In the genomic region with DNA sequence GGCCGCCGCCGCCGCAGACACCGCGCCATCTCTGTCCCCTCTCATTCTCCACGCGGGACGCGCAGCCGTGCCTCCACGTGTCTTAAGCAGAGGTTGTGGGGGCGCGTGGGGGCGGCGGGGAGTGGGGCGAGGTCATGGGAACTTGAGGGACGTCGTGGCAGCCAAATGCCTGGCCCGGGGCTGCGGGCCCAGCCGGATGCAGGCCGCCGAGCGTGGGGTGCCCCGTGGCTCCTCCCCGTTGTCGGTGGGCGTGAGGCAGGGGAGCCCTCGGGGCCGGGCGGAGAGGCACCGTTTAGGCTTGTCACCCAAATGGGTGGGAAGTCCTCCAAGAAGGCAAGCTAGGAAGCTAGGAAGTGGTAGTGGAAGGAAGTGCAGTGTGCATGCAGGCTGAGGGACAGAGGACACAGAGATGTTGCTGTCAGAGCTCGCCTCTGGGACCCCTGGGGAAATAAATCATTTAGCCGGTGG, we compare ENCODE assay signal across 8 mouse cellular contexts. TPM values are rescaled to one million over a fixed set of nuclear protein-coding genes. Genes with fewer than 3 reads are reported as not detected.
DNase-seq lines count a peak whose midpoint lies in the region; ATAC-seq and TF ChIP-seq lines count a peak whose summit lies in the region.

No protein-coding gene starts in this region.

- peak overlapping the region; percentile 92 for H3K9ac ChIP-seq in heart, embryonic 14.5 days (ENCODE audit: low read length)
- H3K9ac ChIP-seq in liver, embryonic 13.5 days, result peak overlapping the region; percentile 93

- H3K79me2 ChIP-seq in C2C12 (ENCODE audit: control insufficient read depth, insufficient read depth), result peaks cover 43% of the 10 kb centered on the region

- TF ChIP-seq CTCF in C2C12 (IDR thresholded peaks at IDR 0.05; ENCODE audit: control insufficient read depth, insufficient read depth, insufficient read length), result no peak
- no peak for TF ChIP-seq CTCF in bone marrow macrophage, adult 2 months (IDR thresholded peaks at IDR 0.05; ENCODE audit: low read depth, low read length)
- TF ChIP-seq CTCF in testis, adult 2 months (IDR thresholded peaks at IDR 0.05; ENCODE audit: control insufficient read depth, insufficient read depth, insufficient replicate concordance, low read depth, low read length), result no peak

- 0 out of 2 replicates have a peak, but pooled peaks cover 3% of the 10 kb centered on the region for H3K9me3 ChIP-seq in erythroblast, embryonic 14.5 days (ENCODE audit: control insufficient read depth, low read length)
- H3K9me3 ChIP-seq in heart, embryonic 14.5 days (ENCODE audit: control insufficient read depth, low read length), result no peaks in the 10 kb centered on the region
- 0 out of 2 replicates have a peak, but pooled peaks cover 2% of the 10 kb centered on the region for H3K9me3 ChIP-seq in liver, embryonic 13.5 days (replicated peaks)

- peaks cover 13% of the 10 kb centered on the region for H3K79me3 ChIP-seq in C2C12 (ENCODE audit: low read depth)

- no peaks in the 10 kb centered on the region for H3K27me3 ChIP-seq in C2C12 (ENCODE audit: control insufficient read depth, insufficient read depth, insufficient read length)
- no peaks in the 10 kb centered on the region for H3K27me3 ChIP-seq in erythroblast, embryonic 14.5 days (ENCODE audit: control insufficient read depth)
- H3K27me3 ChIP-seq in heart, embryonic 14.5 days (ENCODE audit: control insufficient read depth, insufficient read depth, low read length), result no peaks in the 10 kb centered on the region
- H3K27me3 ChIP-seq in liver, embryonic 13.5 days, result no peaks in the 10 kb centered on the region
- H3K27me3 ChIP-seq in testis, adult 2 months (ENCODE audit: control insufficient read depth, insufficient read depth, low read length), result no peaks in the 10 kb centered on the region

- H3K36me3 ChIP-seq in C2C12 (ENCODE audit: control insufficient read depth, insufficient read depth), result peaks cover 5% of the 10 kb centered on the region
- no peaks in the 10 kb centered on the region for H3K36me3 ChIP-seq in erythroblast, embryonic 14.5 days (ENCODE audit: control insufficient read depth)
- no peaks in the 10 kb centered on the region for H3K36me3 ChIP-seq in heart, embryonic 14.5 days (ENCODE audit: control insufficient read depth, insufficient read depth, low read length)
- H3K36me3 ChIP-seq in liver, embryonic 13.5 days, result no peaks in the 10 kb centered on the region
- H3K36me3 ChIP-seq in testis, adult 2 months (ENCODE audit: control insufficient read depth, insufficient read depth, low read length), result no peaks in the 10 kb centered on the region

- peak; percentile 76 for ATAC-seq in heart, embryonic 14.5 days (ENCODE audit: insufficient number of reproducible peaks, insufficient read depth, low FRiP score, low read depth)
- ATAC-seq in liver, embryonic 13.5 days (ENCODE audit: low read depth), result peak; percentile 70

- H3K4me3 ChIP-seq in C2C12 (ENCODE audit: insufficient read depth, poor library complexity, severe bottlenecking), result peak overlapping the region; percentile 48
- peak overlapping the region; percentile 63 for H3K4me3 ChIP-seq in bone marrow macrophage, adult 2 months (ENCODE audit: insufficient read depth, low read length)
- peak overlapping the region; percentile 90 for H3K4me3 ChIP-seq in erythroblast, embryonic 14.5 days (replicated peaks)
- peak overlapping the region; percentile 72 to 73 for H3K4me3 ChIP-seq in heart, embryonic 14.5 days (ENCODE audit: control insufficient read depth in 1 of 2, insufficient read depth in 1 of 2, low read depth in 1 of 2, low read length in 2 of 2)
- peak overlapping the region; percentile 75 for H3K4me3 ChIP-seq in liver, embryonic 13.5 days (replicated peaks)
- H3K4me3 ChIP-seq in testis, adult 2 months (ENCODE audit: control insufficient read depth, low read depth, low read length), result peak overlapping the region; percentile 95

- H3K27ac ChIP-seq in bone marrow macrophage, adult 2 months (ENCODE audit: insufficient read depth, low read depth, low read length), result peak overlapping the region; percentile 82
- peak overlapping the region; percentile 55 to 80 for H3K27ac ChIP-seq in heart, embryonic 14.5 days (replicated peaks in 1 of 2; ENCODE audit: control insufficient read depth in 1 of 2, insufficient read depth in 1 of 2, low read depth in 2 of 2, low read length in 2 of 2)
- H3K27ac ChIP-seq in liver, embryonic 13.5 days, result peak overlapping the region; percentile 87
- H3K27ac ChIP-seq in testis, adult 2 months (ENCODE audit: control insufficient read depth, insufficient read depth, low read depth, low read length), result peak overlapping the region; percentile 83

- H3K4me2 ChIP-seq in heart, embryonic 14.5 days (ENCODE audit: low read length), result peak overlapping the region; percentile 74
- peak overlapping the region; percentile 90 for H3K4me2 ChIP-seq in liver, embryonic 13.5 days

- H3K4me1 ChIP-seq in bone marrow macrophage, adult 2 months (ENCODE audit: control insufficient read depth, insufficient read depth, low read length), result peaks cover 24% of the 10 kb centered on the region
- H3K4me1 ChIP-seq in erythroblast, embryonic 14.5 days (ENCODE audit: control insufficient read depth), result peaks cover 15% of the 10 kb centered on the region
- H3K4me1 ChIP-seq in heart, embryonic 14.5 days (ENCODE audit: control insufficient read depth in 2 of 2, insufficient read depth in 2 of 2, low read length in 2 of 2), result peaks cover 0 to 7% of the 10 kb centered on the region in 2 experiments; a peak in 2 of 4 replicates
- peaks cover 11% of the 10 kb centered on the region for H3K4me1 ChIP-seq in liver, embryonic 13.5 days (replicated peaks)
- peaks cover 4% of the 10 kb centered on the region for H3K4me1 ChIP-seq in testis, adult 2 months (ENCODE audit: control insufficient read depth, insufficient read depth, low read length)

- H3ac ChIP-seq in C2C12 (ENCODE audit: control insufficient read depth, insufficient read length, low read depth), result peak overlapping the region; percentile 84

- WGBS in heart, embryonic 14.5 days, result under 1% methylated on average over 35 of the region's 35 CpGs
- under 1% methylated on average over 34 of the region's 35 CpGs for WGBS in liver, embryonic 13.5 days (ENCODE audit: insufficient replicate concordance)

- peak; percentile 77 for DNase-seq in kidney, postnatal 14 days
- peak; percentile 56 for DNase-seq in liver, embryonic 13.5 days
- DNase-seq in natural killer cell, adult 2 months (ENCODE audit: low spot score in 2 of 2), result peak; percentile 38 to 59

- TF ChIP-seq POLR2A in bone marrow macrophage, adult 2 months (IDR thresholded peaks at IDR 0.05; ENCODE audit: borderline replicate concordance, low read depth, low read length), result peak; percentile 69; the same call in 1 of the 2 replicates
- TF ChIP-seq POLR2A in testis, adult 2 months (IDR thresholded peaks at IDR 0.05; ENCODE audit: control insufficient read depth, low read depth, low read length), result no peak

TF ChIP-seq in C2C12, 6 proteins besides CTCF, POLR2A, EP300 and RAD21:
- TF ChIP-seq CEBPB (IDR thresholded peaks at IDR 0.05; ENCODE audit: low read depth) (no peak), USF1 (IDR thresholded peaks at IDR 0.05; ENCODE audit: low read depth) (no peak), MYOG (IDR thresholded peaks at IDR 0.05; ENCODE audit: control insufficient read depth, extremely low read depth, insufficient read length) (no peak), MYOD1 (IDR thresholded peaks at IDR 0.05; ENCODE audit: control insufficient read depth, insufficient read length, low read depth) (no peak), FOSL1 (IDR thresholded peaks at IDR 0.05; ENCODE audit: insufficient read depth, low read length, poor library complexity, severe bottlenecking) (no peak), MAX (IDR thresholded peaks at IDR 0.05) (no peak)

RNA-seq across cellular contexts. Expression of gene Supt3, which starts 0.4 kb away (rescaled TPM):
- 18.1 TPM for polyA plus RNA-seq in C2C12 (2012; fragmentation: generic; extraction: Trizol)
- 14.5 and 15.4 TPM in 2 replicates for polyA plus RNA-seq in bone marrow macrophage, adult 2 months (2012; ENCODE audit: insufficient read depth, insufficient read length, missing spikeins)
- polyA plus RNA-seq in erythroblast, embryonic 14.5 days (2012), result 0.62 and 1.0 TPM in 2 replicates
- 23.5 and 23.7 TPM in 2 replicates for polyA plus RNA-seq in heart, embryonic 14.5 days (2014; fragmentation: Nextera tagmentation; extraction: Ambion mirVana)
- polyA plus RNA-seq in liver, embryonic 13.5 days (2015; fragmentation: Nextera tagmentation; extraction: Ambion mirVana), result 7.8 and 8.7 TPM in 2 replicates
- polyA plus RNA-seq in testis, adult 2 months (2012; rRNA removed), result 19.6 and 19.8 TPM in 2 replicates

RNA-seq across cellular contexts. Expression of gene Runx2, which starts 37.2 kb away (rescaled TPM):
- 16.6 TPM for polyA plus RNA-seq in C2C12 (2012; fragmentation: generic; extraction: Trizol)
- polyA plus RNA-seq in bone marrow macrophage, adult 2 months (2012; ENCODE audit: insufficient read depth, insufficient read length, missing spikeins), result 4.0 and 7.9 TPM in 2 replicates
- polyA plus RNA-seq in erythroblast, embryonic 14.5 days (2012), result 0.05 TPM in 1 of 2 replicates, not detected in the other
- 0.23 and 0.35 TPM in 2 replicates for polyA plus RNA-seq in heart, embryonic 14.5 days (2014; fragmentation: Nextera tagmentation; extraction: Ambion mirVana)
- polyA plus RNA-seq in liver, embryonic 13.5 days (2015; fragmentation: Nextera tagmentation; extraction: Ambion mirVana), result 0.31 and 0.48 TPM in 2 replicates
- 8.3 and 10.4 TPM in 2 replicates for polyA plus RNA-seq in testis, adult 2 months (2012; rRNA removed)

Comparison
In these comparisons a context has a peak if more than half of its experiments do, and no peak if none do; other contexts are left out.
1. Peak in every context shown above with its lines: DNase-seq, ATAC-seq, H3K4me3 ChIP-seq and H3K27ac ChIP-seq.